Mouse (Mus musculus) hindbrain, embryonic 13.5 days (tissue): Measurements from ENCODE around the gene Cerk. TPM values are rescaled to one million over a fixed set of nuclear protein-coding genes. Genes with fewer than 3 reads are reported as not detected.
A peak's percentile ranks its signal among the peaks of the same experiment; 100 is the strongest.

Source experiments
- ATAC-seq: fragments of 200-750 bp; cut with Nextera tagmentation; 2 replicates; pipeline ENCODE4 v1.8.0; 2017; ENCODE audit warnings: moderate TSS enrichment; ENCODE audit not compliant: low FRiP score
- H3K27ac ChIP-seq: fragments of 300-500 bp; sonication (generic); 2 replicates; pipeline ENCODE4 v1.5.1; 2015; ENCODE audit warnings: inconsistent platforms, mild to moderate bottlenecking, moderate library complexity
- H3K27me3 ChIP-seq: fragments of 300-500 bp; sonication (generic); 2 replicates; pipeline ENCODE4 v1.6.1; 2015; ENCODE audit warnings: mild to moderate bottlenecking, inconsistent platforms
- H3K36me3 ChIP-seq: fragments of 300-500 bp; sonication (generic); 2 replicates; pipeline ENCODE4 v1.6.1; 2015; ENCODE audit warnings: mild to moderate bottlenecking, inconsistent platforms
- H3K4me1 ChIP-seq: fragments of 300-500 bp; sonication (generic); replicated peaks from 2 replicates; pipeline ENCODE4 v1.6.1; 2015; ENCODE audit warnings: inconsistent platforms
- H3K4me2 ChIP-seq: fragments of 300-500 bp; sonication (generic); 2 replicates; pipeline ENCODE4 v1.6.1; 2015; ENCODE audit warnings: inconsistent platforms, mild to moderate bottlenecking, moderate library complexity
- H3K4me3 ChIP-seq: fragments of 300-500 bp; sonication (generic); 2 replicates; pipeline ENCODE4 v1.5.1; 2015; ENCODE audit warnings: mild to moderate bottlenecking, inconsistent platforms
- H3K9ac ChIP-seq: fragments of 300-500 bp; sonication (generic); 2 replicates; pipeline ENCODE4 v1.6.1; 2015; ENCODE audit warnings: mild to moderate bottlenecking, inconsistent platforms
- H3K9me3 ChIP-seq: fragments of 300-500 bp; sonication (generic); 2 replicates; pipeline ENCODE4 v1.6.1; 2016; ENCODE audit warnings: inconsistent platforms
- WGBS: fragments of 180-500 bp; shearing (Covaris S2); methylation state at CpG from one replicate; pipeline ENCODE4 v1.1.7; 2015; 5-methylcytosine and 5-hydroxymethylcytosine counted together
- polyA plus RNA-seq: library from polyadenylated mRNA; unstranded; fragments of >200 nt; fragmentation: Nextera tagmentation; extraction: Ambion mirVana; gene quantifications from 2 replicates; pipeline ENCODE4 v1.2.1, GENCODE M21; 2015

Gene Cerk
- polyA plus RNA-seq, 1 experiment from 2014 or later: 24.3 TPM

DNA sequence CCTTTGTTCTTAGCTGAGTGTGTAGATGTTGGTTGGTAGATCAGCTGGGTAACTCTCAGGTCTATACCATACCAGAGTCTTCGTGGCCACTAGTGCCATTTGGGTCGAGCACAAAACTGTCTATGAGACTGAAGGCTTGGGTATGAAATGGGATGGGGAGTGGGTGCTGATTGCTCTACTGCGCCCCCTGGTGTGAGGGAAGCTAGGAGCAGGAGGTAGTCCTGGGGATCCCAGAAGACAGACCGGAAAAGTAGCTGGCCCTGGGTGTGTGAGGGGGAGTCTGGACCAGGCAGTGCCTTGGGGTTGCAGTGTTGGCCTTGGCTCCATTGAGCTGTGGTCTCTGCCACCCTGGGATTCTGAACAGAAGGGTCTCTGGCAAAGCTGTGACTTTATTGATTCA is 48.3 kb downstream of the Cerk start:
- no peak for ATAC-seq
- Histone ChIP-seq H3K4me2 (no peak overlapping the region), H3K27me3 (no peaks in the 10 kb centered on the region), H3K4me1 (peaks cover 15% of the 10 kb centered on the region), H3K27ac (no peak overlapping the region), H3K4me3 (no peak overlapping the region), H3K9me3 (no peaks in the 10 kb centered on the region), H3K36me3 (peaks cover 64% of the 10 kb centered on the region), H3K9ac (no peak overlapping the region)
- WGBS: 68% methylated on average over 4 of the region's 4 CpGs

DNA sequence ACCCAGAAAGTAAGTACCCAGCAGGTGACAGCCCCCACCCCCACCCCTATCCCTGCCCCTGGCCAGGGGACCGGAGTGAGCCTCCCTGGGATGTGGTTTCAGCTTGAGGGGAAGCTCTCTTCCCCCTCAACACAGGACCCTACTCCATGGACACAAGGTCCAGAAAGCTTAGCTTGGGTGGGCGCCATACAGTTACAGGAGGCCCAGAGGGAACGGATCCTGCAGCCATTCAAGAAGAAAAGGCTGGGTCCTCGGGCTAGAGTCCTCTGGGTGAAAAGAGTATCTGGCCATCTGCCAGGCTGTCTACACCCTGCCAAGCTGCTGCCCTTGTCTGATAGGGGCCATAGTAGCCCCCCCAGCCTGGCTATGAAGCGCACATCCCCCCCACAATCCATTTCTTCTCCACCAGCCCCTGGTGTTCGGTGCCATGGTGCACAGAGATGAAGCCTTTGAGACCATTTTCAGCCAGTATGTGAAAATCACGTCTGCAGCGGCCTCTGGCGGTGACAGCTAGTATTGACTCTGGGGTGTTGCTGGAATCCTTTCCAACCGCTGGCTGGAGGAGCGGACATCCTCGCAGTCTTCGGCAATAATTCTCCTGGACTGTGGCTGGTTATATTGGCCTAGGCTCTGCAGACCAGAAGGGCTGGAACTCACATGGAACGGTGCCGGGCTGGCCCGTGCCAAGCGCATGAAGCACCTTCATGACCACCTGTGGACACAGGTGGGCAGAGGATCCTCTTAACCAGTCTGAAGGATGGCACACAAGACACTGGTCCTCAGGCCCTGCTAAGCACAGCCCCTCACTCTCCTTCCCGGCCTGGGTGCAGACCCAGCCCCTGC is 50.8 kb downstream of the Cerk start:
- H3K27me3 ChIP-seq: no peaks in the 10 kb centered on the region
- no peaks in the 10 kb centered on the region for H3K9me3 ChIP-seq
- peak overlapping the region; percentile 76 for H3K27ac ChIP-seq
- WGBS: 41% methylated on average over 18 of the region's 18 CpGs
- H3K4me1 ChIP-seq: peaks cover 15% of the 10 kb centered on the region
- H3K4me2 ChIP-seq: no peak overlapping the region
- H3K4me3 ChIP-seq: no peak overlapping the region
- peaks cover 67% of the 10 kb centered on the region for H3K36me3 ChIP-seq
- H3K9ac ChIP-seq: no peak overlapping the region
- peak; percentile 41 for ATAC-seq

DNA sequence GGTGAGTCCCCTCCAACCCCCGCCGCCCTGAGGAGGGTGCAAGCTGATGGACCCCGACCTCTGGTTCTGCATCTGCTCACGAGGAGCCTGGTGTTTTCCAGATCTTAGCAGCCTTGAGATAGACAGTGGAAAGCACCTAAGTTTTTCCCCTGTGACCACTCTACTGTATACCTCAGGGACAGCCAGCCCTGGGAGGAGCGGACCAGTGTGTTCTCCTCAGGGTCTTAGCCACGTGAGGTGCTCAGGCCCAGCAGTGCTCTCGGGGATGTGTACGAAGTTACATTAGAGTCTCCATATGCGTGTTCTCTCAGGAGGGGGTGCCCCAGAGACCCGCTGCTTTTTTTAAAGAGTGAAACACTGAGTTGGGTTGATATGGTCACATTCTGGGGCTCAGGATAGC is 55.3 kb downstream of the Cerk start:
- peaks cover 14% of the 10 kb centered on the region for H3K4me1 ChIP-seq
- ATAC-seq: no peak
- H3K36me3 ChIP-seq: peaks cover 86% of the 10 kb centered on the region
- H3K4me3 ChIP-seq: no peak overlapping the region
- no peaks in the 10 kb centered on the region for H3K9me3 ChIP-seq
- H3K27ac ChIP-seq: no peak overlapping the region
- no peaks in the 10 kb centered on the region for H3K27me3 ChIP-seq
- no peak overlapping the region for H3K4me2 ChIP-seq
- H3K9ac ChIP-seq: no peak overlapping the region
- WGBS: 96% methylated on average over 10 of the region's 10 CpGs

DNA sequence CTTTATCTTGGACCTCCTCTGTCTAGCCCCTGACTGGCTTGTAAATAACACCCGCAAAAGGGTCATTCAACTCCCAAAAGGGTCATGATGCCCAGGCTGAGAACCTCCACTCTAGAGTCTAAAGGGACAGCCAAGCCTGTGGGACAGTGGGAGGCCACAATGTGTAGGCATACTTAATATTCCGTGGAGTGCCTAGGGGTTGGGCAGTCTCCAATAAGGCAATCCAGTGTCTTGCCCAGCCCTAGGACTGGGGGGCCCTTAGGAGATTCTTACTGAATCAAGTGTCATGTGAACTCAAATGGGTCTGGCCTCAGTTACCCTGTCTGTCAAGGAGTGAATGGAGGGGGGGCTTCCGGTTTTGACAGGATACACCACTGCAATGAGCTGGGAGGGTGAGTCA is 56.9 kb downstream of the Cerk start:
- Histone ChIP-seq H3K36me3 (peaks cover 92% of the 10 kb centered on the region), H3K9me3 (no peaks in the 10 kb centered on the region), H3K4me2 (no peak overlapping the region), H3K9ac (0 out of 2 replicates have a peak overlapping the region, but pooled peaks have one; percentile 8), H3K4me1 (no peaks in the 10 kb centered on the region; the same call in 1 of the 2 replicates), H3K27ac (peak overlapping the region; percentile 6; the same call in 1 of the 2 replicates), H3K4me3 (no peak overlapping the region), H3K27me3 (no peaks in the 10 kb centered on the region)
- WGBS: 75% methylated on average over 3 of the region's 3 CpGs
- no peak for ATAC-seq

DNA sequence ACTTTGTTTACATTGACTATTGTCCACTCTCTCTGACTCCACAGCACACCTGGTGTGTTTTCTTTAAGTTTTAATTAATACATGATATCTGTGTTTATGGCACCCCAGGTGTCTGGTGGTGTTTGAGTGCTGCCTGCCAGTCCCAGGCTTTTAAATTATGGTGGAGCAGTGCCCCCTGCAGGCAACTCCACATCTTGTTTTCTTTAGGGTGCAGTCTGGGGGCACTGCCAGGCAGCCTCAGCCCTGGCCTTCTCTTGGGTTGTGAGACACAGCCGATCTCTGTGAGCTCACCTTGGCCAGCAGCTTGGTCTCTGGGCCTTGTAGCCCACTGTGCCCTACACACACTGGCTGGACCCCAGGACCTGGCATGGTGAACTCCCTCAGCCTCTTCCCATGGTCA is 61.6 kb downstream of the Cerk start:
- Histone ChIP-seq H3K27me3 (no peaks in the 10 kb centered on the region), H3K27ac (no peak overlapping the region), H3K4me1 (no peaks in the 10 kb centered on the region; the same call in 1 of the 2 replicates), H3K36me3 (peaks cover 90% of the 10 kb centered on the region), H3K9ac (no peak overlapping the region), H3K9me3 (no peaks in the 10 kb centered on the region), H3K4me3 (no peak overlapping the region), H3K4me2 (no peak overlapping the region)
- 47% methylated on average over 1 of the region's 1 CpGs for WGBS
- no peak for ATAC-seq

DNA sequence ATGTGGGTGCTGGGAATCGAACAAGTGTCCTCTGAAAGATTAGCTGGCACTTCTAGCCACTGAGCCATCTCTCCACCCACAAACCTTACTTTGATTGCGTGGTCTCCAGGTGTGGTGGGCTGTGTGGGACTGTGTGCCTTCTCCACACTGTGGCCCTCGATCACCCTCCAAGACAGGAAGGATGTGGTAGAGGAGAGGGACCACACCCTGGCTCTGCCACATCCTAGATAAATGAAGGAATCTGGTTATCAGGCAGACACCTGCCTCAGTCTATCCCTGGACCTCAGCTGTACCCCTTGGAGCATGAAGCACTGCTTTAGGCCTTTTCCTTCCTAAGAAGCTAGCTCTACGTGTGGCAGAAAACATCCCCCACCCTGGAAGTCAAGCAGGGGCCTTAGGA is 62.5 kb downstream of the Cerk start:
- no peak overlapping the region for H3K4me2 ChIP-seq
- H3K4me3 ChIP-seq: no peak overlapping the region
- H3K27ac ChIP-seq: no peak overlapping the region
- no peaks in the 10 kb centered on the region for H3K27me3 ChIP-seq
- H3K4me1 ChIP-seq: no peaks in the 10 kb centered on the region; the same call in 1 of the 2 replicates
- no peak for ATAC-seq
- H3K9me3 ChIP-seq: no peaks in the 10 kb centered on the region
- H3K36me3 ChIP-seq: peaks cover 88% of the 10 kb centered on the region
- 90% methylated on average over 4 of the region's 4 CpGs for WGBS
- H3K9ac ChIP-seq: no peak overlapping the region

DNA sequence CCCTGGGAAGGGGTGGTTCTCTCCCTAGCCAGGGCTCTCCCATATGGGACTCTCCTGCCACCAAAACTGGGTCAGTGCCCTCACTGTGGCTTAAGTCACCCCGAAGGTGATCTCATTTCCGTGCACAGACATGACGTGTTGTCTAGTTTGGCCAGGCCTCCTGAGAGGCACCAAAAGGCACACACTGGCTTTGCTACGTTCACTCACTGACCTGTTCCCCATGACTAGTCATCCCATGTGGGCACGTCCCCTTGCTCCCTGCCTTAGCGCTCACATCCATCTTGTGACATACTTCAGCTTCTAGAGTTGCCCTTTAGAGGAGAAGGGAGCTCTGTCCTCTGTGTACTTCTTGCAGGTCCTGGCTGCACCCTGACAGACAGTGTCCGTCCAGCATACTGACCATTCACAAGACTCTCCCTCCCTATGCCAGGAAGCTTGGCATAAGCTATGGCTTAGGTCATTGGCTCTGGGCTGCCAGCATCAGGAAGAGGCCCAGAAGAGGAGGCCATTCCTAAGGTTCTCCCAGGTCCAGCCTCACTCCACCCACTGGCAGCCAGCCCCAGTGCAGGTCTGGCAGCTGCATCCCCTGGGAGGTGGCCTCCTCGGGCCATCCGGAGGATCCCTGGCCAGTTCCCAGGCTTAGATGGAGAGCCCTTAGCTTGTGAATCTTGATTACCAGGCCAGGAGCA is 63.5 kb downstream of the Cerk start:
- ATAC-seq: no peak
- Histone ChIP-seq H3K27ac (no peak overlapping the region), H3K9me3 (no peaks in the 10 kb centered on the region), H3K27me3 (no peaks in the 10 kb centered on the region), H3K9ac (no peak overlapping the region), H3K4me1 (peaks cover 8% of the 10 kb centered on the region), H3K4me3 (no peak overlapping the region), H3K4me2 (no peak overlapping the region), H3K36me3 (peaks cover 84% of the 10 kb centered on the region)
- WGBS: 92% methylated on average over 9 of the region's 9 CpGs

DNA sequence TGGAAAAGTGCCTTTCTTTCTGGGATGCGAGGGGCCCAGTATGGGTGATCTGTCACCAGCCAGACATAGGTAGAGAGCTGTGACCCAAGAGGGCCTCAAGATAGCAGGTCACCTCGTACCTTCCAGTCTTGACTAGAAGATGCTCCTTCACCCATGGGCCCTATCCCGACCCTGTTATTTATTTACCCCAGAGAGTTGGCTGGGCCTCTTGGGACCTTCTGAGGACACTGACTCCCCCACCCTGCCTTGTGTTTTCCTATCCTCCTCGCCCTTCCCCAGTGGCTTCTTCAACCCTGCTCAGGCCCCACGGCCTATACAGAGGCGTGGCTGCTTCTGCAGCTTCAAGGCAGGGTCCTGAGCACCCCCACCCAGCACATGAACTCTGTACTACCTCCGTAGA is 66.8 kb downstream of the Cerk start:
- Histone ChIP-seq H3K4me2 (no peak overlapping the region), H3K36me3 (peaks cover 60% of the 10 kb centered on the region), H3K4me3 (no peak overlapping the region), H3K27ac (no peak overlapping the region), H3K9ac (no peak overlapping the region), H3K4me1 (peaks cover 24% of the 10 kb centered on the region), H3K9me3 (no peaks in the 10 kb centered on the region), H3K27me3 (no peaks in the 10 kb centered on the region)
- WGBS: 95% methylated on average over 7 of the region's 7 CpGs
- ATAC-seq: no peak

DNA sequence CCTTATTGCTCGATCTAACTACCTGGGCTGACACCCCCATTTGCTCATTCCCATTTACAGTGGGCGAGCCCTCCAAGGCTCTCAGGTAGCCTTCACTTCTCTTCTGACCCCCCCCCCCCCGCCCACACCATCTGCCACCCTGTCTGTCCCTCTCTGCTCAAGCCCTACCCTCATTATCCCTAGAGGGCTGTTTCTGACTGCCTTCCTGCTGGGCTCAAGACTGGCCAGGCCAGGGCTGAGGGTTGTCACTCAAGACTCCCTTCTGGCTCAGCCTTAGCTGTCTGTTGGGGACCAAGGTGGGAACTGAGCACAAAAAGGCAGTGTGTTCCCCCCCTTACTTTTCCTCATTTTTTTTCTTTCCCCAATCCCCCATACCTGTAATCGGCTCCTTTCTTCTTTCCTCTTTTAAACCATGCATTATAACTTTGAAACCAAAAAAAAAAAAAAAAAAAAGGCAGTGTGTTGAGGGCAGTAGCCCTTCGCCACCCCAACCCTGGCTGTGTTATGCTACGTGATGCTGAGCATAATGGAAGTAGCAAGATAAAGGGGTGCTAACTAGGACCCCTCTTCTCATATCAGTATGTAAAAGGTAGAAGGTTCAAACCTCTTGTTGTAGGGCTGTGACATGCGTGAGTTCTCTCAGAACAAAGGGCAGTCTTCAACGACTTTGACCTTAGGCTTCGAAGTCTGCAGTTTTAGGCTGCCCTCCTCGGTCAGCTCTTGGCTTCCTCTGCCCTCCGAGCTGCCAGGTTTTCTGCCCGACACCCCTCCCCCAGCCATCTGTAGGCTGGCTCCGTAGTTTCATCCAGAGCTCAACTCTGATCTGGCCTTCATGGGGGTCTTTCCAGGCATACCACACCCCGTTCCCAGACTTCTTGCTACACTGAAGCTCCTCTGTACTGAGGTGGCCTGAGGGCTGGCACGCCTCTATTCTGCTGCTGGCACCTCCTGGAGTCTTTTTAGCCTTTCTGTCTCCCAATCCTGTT is 68.5 kb downstream of the Cerk start:
- no peak for ATAC-seq
- 75% methylated on average over 14 of the region's 15 CpGs for WGBS

DNA sequence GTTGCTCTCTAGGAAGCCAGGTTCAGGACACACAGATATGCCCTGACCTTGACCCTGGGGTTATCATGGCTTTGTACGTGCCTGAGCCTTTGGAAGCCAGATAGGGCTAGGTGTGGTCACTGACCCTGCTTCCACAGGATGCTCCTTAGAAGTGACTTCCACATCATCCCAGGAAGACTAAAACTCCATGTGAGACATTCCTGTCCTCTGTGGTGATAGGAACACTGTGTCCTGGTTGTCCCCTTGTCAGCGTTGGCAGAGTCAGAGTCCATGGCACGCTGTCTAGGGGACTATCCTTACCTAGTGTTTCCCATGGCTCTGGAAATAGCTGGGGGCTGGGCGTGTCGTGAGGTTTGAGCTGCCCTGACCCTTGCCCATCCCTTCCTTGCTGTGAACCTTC is 69.5 kb downstream of the Cerk start:
- H3K27me3 ChIP-seq: no peaks in the 10 kb centered on the region
- H3K36me3 ChIP-seq: peaks cover 33% of the 10 kb centered on the region
- no peak overlapping the region for H3K27ac ChIP-seq
- H3K4me3 ChIP-seq: no peak overlapping the region
- no peak for ATAC-seq
- H3K9ac ChIP-seq: no peak overlapping the region
- H3K9me3 ChIP-seq: no peaks in the 10 kb centered on the region
- 71% methylated on average over 5 of the region's 5 CpGs for WGBS
- H3K4me2 ChIP-seq: no peak overlapping the region
- H3K4me1 ChIP-seq: peaks cover 48% of the 10 kb centered on the region

More for the DNA sequence above, 68.5 kb downstream of the Cerk start:
- 0 out of 2 replicates have a peak overlapping the region, but pooled peaks have one; percentile 15 for H3K27ac ChIP-seq
- H3K36me3 ChIP-seq: peaks cover 43% of the 10 kb centered on the region
- H3K27me3 ChIP-seq: no peaks in the 10 kb centered on the region
- no peaks in the 10 kb centered on the region for H3K9me3 ChIP-seq
- no peak overlapping the region for H3K4me2 ChIP-seq
- no peak overlapping the region for H3K4me3 ChIP-seq
- H3K4me1 ChIP-seq: peaks cover 41% of the 10 kb centered on the region
- no peak overlapping the region for H3K9ac ChIP-seq

DNA sequence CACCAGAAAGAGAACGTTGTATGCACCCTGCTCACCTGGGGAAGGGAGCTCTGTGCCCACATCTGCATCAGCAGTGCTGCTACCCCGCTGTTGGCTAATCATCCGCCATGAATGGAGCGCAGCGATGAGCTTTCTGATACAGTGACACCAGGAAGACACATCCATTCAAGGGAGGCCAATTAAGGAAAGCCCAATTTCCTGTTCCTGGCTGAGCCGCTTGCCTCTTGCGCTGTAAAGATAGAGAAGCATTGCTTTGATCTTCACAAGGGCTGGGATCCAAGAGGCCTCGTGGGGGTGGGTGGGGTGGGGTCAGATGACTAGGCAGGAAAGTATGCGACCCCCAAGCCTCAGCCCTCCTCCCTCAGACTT is 72.6 kb downstream of the Cerk start:
- no peak; the same call in 1 of the 2 replicates for ATAC-seq
- Histone ChIP-seq H3K4me1 (peaks cover 71% of the 10 kb centered on the region), H3K9me3 (no peaks in the 10 kb centered on the region), H3K27me3 (no peaks in the 10 kb centered on the region), H3K27ac (peak overlapping the region; percentile 88), H3K36me3 (peaks cover 5% of the 10 kb centered on the region), H3K4me2 (peak overlapping the region; percentile 2), H3K9ac (peak overlapping the region; percentile 35; the same call in 1 of the 2 replicates), H3K4me3 (no peak overlapping the region)
- WGBS: 6% methylated on average over 9 of the region's 9 CpGs
